Mouse (Mus musculus): ENCODE data around the gene Fgfr2.

Gene Fgfr2

DNA sequence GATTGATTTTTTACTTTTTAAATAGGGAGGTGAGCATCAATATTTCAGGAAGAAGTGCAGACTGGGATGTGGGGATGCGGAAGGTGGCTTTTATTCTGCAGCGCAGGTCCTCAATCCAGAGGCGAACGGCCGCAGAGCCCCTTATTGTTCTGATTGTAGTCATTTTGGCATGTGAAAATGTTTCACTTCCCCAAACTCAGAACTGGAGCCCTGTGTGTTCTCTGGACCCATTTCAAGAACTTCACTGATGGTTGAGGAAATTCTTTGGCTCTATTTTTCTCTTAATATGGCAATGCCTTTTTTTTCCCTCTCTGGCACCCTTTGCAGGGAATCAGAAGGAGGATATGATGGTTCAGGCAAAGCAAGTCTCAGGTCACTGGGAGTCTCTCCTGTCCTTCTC, 2154.1 kb downstream of the Fgfr2 start:
- Histone ChIP-seq H3K36me3 (ENCODE audit: insufficient read depth, low read length) (no peaks in the 10 kb centered on the region), H3K27me3 (ENCODE audit: insufficient read depth, low read length) (no peaks in the 10 kb centered on the region), H3K4me1 (replicated peaks; ENCODE audit: low read depth, low read length) (peaks cover 25% of the 10 kb centered on the region), H3K9me3 (ENCODE audit: low read length) (no peaks in the 10 kb centered on the region), H3K4me3 (replicated peaks; ENCODE audit: low read length) (no peak overlapping the region)
- TF ChIP-seq CTCF (conservative IDR thresholded peaks at IDR 0.05; ENCODE audit: low read length) = no peak
- no peak for TF ChIP-seq NANOG (IDR thresholded peaks at IDR 0.05; ENCODE audit: borderline replicate concordance, low read length)
- no peak for TF ChIP-seq POU5F1 (IDR thresholded peaks at IDR 0.05; ENCODE audit: borderline replicate concordance, low read length)

DNA sequence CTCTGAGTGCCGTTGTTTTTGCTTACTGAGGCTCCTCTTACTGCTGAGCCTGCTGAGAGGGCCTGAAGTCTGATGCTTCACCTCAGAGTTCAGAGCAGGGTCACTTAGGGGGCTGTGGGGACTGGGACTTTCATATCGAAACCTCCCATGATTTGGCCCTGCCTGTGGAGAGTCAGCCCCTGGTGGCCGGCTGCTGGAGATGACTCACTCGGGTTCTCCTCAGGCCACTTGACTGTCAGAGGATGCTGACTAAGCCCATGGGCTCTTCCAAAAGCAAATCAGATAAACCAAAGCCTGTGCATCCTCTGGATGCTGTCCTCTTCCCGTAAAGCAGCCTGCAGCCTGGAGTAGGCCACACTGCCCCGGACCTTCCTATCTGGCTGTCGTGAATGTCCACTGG, 2154.6 kb downstream of the Fgfr2 start:
- no peaks in the 10 kb centered on the region for H3K36me3 ChIP-seq (ENCODE audit: insufficient read depth, low read length)
- no peaks in the 10 kb centered on the region for H3K9me3 ChIP-seq (ENCODE audit: low read length)
- H3K4me3 ChIP-seq (replicated peaks; ENCODE audit: low read length) = no peak overlapping the region
- no peaks in the 10 kb centered on the region for H3K27me3 ChIP-seq (ENCODE audit: insufficient read depth, low read length)
- H3K4me1 ChIP-seq (replicated peaks; ENCODE audit: low read depth, low read length) = peaks cover 25% of the 10 kb centered on the region
- no peak for TF ChIP-seq CTCF (conservative IDR thresholded peaks at IDR 0.05; ENCODE audit: low read length)
- TF ChIP-seq POU5F1 (IDR thresholded peaks at IDR 0.05; ENCODE audit: borderline replicate concordance, low read length) = no peak
- TF ChIP-seq NANOG (IDR thresholded peaks at IDR 0.05; ENCODE audit: borderline replicate concordance, low read length) = no peak

DNA sequence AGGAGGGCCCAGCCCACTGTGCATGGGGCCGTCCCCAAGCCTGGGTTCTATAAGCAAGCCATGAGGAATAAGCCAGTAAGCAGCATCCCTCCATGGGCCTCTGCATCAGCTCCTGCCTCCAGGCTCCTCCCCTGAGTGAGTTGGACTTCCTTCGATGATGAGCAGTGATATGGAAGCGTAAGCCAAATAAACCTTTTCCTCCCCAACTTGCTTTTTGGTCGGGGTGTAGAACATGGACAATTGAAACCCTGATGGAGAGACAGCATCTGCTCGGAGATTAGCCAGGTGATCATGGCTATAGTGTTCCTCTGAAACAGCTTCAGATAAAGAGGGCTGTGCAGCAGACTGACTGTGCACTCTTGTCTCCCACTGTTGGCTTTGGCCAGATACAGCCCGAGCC, 2155.2 kb downstream of the Fgfr2 start:
- Histone ChIP-seq H3K36me3 (ENCODE audit: insufficient read depth, low read length) (no peaks in the 10 kb centered on the region), H3K4me1 (replicated peaks; ENCODE audit: low read depth, low read length) (peaks cover 25% of the 10 kb centered on the region), H3K27me3 (ENCODE audit: insufficient read depth, low read length) (no peaks in the 10 kb centered on the region), H3K4me3 (replicated peaks; ENCODE audit: low read length) (no peak overlapping the region), H3K9me3 (ENCODE audit: low read length) (no peaks in the 10 kb centered on the region)
- TF ChIP-seq NANOG (IDR thresholded peaks at IDR 0.05; ENCODE audit: borderline replicate concordance, low read length) (no peak), POU5F1 (IDR thresholded peaks at IDR 0.05; ENCODE audit: borderline replicate concordance, low read length) (no peak)

DNA sequence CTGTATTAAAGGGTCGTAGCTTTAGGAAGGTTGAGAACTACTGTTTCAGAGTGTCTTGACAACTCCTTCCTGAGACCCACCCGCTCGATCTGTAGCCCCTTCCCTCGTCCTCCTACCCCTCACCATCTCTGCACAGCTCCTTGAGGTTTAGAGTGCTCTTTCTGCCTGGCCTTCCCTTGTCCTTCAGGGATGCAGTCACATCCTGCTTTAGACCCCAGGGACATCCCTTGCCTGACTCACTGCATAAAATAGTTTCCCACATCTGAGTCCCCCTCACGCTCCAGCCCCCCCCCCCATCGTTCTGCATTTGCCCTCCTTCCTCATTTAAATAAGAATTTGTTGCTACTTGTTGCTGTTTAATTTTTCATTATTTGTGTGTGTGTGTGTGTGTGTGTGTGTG, 2156.3 kb downstream of the Fgfr2 start:
- H3K36me3 ChIP-seq (ENCODE audit: insufficient read depth, low read length) = peaks cover 2% of the 10 kb centered on the region; the same call in 1 of the 2 replicates
- H3K4me3 ChIP-seq (replicated peaks; ENCODE audit: low read length) = no peak overlapping the region
- H3K9me3 ChIP-seq (ENCODE audit: low read length) = no peaks in the 10 kb centered on the region
- no peak for TF ChIP-seq CTCF (conservative IDR thresholded peaks at IDR 0.05; ENCODE audit: low read length)
- TF ChIP-seq POU5F1 (IDR thresholded peaks at IDR 0.05; ENCODE audit: borderline replicate concordance, low read length) = no peak
- TF ChIP-seq NANOG (IDR thresholded peaks at IDR 0.05; ENCODE audit: borderline replicate concordance, low read length) = no peak
- peaks cover 25% of the 10 kb centered on the region for H3K4me1 ChIP-seq (replicated peaks; ENCODE audit: low read depth, low read length)
- H3K27me3 ChIP-seq (ENCODE audit: insufficient read depth, low read length) = no peaks in the 10 kb centered on the region

DNA sequence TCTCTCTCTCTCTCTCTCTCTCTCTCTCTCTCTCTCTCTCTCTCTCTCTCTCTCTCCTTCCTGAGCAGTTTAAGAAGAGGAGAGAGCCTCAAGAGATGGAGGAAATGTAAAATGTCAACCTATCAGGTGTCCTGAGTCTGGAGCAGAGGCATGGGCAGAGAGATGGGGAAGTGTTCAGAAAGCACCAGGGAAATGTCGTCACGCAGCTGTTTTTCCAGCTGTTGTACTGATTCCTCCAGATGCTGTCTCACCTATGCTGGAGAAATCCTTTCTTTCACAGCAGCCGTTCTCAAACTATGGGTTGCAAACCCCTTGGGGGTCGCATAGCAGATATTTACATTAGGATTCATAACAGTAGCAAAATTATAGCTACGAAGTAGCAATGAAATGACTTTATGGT, 2156.7 kb downstream of the Fgfr2 start:
- Histone ChIP-seq H3K27me3 (ENCODE audit: insufficient read depth, low read length) (no peaks in the 10 kb centered on the region), H3K4me1 (replicated peaks; ENCODE audit: low read depth, low read length) (peaks cover 25% of the 10 kb centered on the region), H3K4me3 (replicated peaks; ENCODE audit: low read length) (no peak overlapping the region), H3K36me3 (ENCODE audit: insufficient read depth, low read length) (peaks cover 2% of the 10 kb centered on the region; the same call in 1 of the 2 replicates), H3K9me3 (ENCODE audit: low read length) (no peaks in the 10 kb centered on the region)
- TF ChIP-seq CTCF (conservative IDR thresholded peaks at IDR 0.05; ENCODE audit: low read length) (no peak), NANOG (IDR thresholded peaks at IDR 0.05; ENCODE audit: borderline replicate concordance, low read length) (no peak), POU5F1 (IDR thresholded peaks at IDR 0.05; ENCODE audit: borderline replicate concordance, low read length) (no peak)

DNA sequence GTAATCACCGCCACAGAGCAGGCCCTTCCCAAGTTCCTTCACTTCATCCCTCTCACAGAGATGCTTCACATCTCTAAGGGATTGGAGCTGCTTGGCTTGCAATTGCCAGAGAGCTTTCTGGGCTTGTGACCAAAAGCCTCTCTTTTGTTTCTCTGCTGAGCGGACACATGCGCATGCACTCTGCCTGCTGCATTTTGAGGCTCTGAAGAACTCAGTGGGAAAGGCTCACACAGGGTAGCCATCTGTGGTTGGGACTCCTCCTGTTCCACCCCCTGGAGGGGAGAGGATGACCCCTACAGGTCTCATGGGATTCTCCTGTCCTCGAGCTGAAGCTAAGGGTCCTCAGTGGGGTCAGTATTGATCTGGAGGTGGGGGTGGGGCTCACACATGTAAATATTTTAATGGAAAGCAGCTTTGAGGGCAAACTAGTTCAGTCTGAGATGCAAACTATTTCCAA, 2157.2 kb downstream of the Fgfr2 start:
- H3K9me3 ChIP-seq (ENCODE audit: low read length) = no peaks in the 10 kb centered on the region
- peaks cover 25% of the 10 kb centered on the region for H3K4me1 ChIP-seq (replicated peaks; ENCODE audit: low read depth, low read length)
- H3K27me3 ChIP-seq (ENCODE audit: insufficient read depth, low read length) = no peaks in the 10 kb centered on the region
- TF ChIP-seq NANOG (IDR thresholded peaks at IDR 0.05; ENCODE audit: borderline replicate concordance, low read length) = no peak
- peaks cover 2% of the 10 kb centered on the region; the same call in 1 of the 2 replicates for H3K36me3 ChIP-seq (ENCODE audit: insufficient read depth, low read length)
- no peak overlapping the region for H3K4me3 ChIP-seq (replicated peaks; ENCODE audit: low read length)

GRCm38 (mm10) chr7:130965396-130965795, 2157.8 kb downstream of the Fgfr2 start:
- Histone ChIP-seq H3K36me3 (ENCODE audit: insufficient read depth, low read length) (peaks cover 2% of the 10 kb centered on the region; the same call in 1 of the 2 replicates), H3K27me3 (ENCODE audit: insufficient read depth, low read length) (no peaks in the 10 kb centered on the region), H3K4me3 (replicated peaks; ENCODE audit: low read length) (no peak overlapping the region), H3K9me3 (ENCODE audit: low read length) (no peaks in the 10 kb centered on the region), H3K4me1 (replicated peaks; ENCODE audit: low read depth, low read length) (peaks cover 25% of the 10 kb centered on the region)
- TF ChIP-seq NANOG (IDR thresholded peaks at IDR 0.05; ENCODE audit: borderline replicate concordance, low read length) (no peak), CTCF (conservative IDR thresholded peaks at IDR 0.05; ENCODE audit: low read length) (no peak), POU5F1 (IDR thresholded peaks at IDR 0.05; ENCODE audit: borderline replicate concordance, low read length) (no peak)

- H3K36me3 ChIP-seq (ENCODE audit: insufficient read depth, low read length) = peaks cover 2% of the 10 kb centered on the region; the same call in 1 of the 2 replicates
- H3K4me1 ChIP-seq (replicated peaks; ENCODE audit: low read depth, low read length) = peaks cover 31% of the 10 kb centered on the region
- TF ChIP-seq NANOG (IDR thresholded peaks at IDR 0.05; ENCODE audit: borderline replicate concordance, low read length) = no peak
- no peak for TF ChIP-seq POU5F1 (IDR thresholded peaks at IDR 0.05; ENCODE audit: borderline replicate concordance, low read length)
- no peak for TF ChIP-seq CTCF (conservative IDR thresholded peaks at IDR 0.05; ENCODE audit: low read length)
- no peak overlapping the region for H3K4me3 ChIP-seq (replicated peaks; ENCODE audit: low read length)
- no peaks in the 10 kb centered on the region for H3K27me3 ChIP-seq (ENCODE audit: insufficient read depth, low read length)
- H3K9me3 ChIP-seq (ENCODE audit: low read length) = no peaks in the 10 kb centered on the region
Observed at GRCm38 (mm10) chr7:130964686-130965085, 2158.5 kb downstream of the Fgfr2 start.

- H3K36me3 ChIP-seq (ENCODE audit: insufficient read depth, low read length) = peaks cover 2% of the 10 kb centered on the region; the same call in 1 of the 2 replicates
- no peaks in the 10 kb centered on the region for H3K9me3 ChIP-seq (ENCODE audit: low read length)
- no peak overlapping the region for H3K4me3 ChIP-seq (replicated peaks; ENCODE audit: low read length)
- H3K4me1 ChIP-seq (replicated peaks; ENCODE audit: low read depth, low read length) = peaks cover 27% of the 10 kb centered on the region
- TF ChIP-seq NANOG (IDR thresholded peaks at IDR 0.05; ENCODE audit: borderline replicate concordance, low read length) (no peak), CTCF (conservative IDR thresholded peaks at IDR 0.05; ENCODE audit: low read length) (no peak), POU5F1 (IDR thresholded peaks at IDR 0.05; ENCODE audit: borderline replicate concordance, low read length) (no peak)
- H3K27me3 ChIP-seq (ENCODE audit: insufficient read depth, low read length) = no peaks in the 10 kb centered on the region
Observed at GRCm38 (mm10) chr7:130961429-130961828, 2161.7 kb downstream of the Fgfr2 start.

Measured in E14TG2a.4 (cell line).